Mouse (Mus musculus) heart, adult 2 months (tissue): Measurements from ENCODE around the gene Pycr1.

ENCODE experiments used
- CTCF ChIP-seq: fragments of 200-600 bp; IDR thresholded peaks from 2 replicates; pipeline ENCODE4 v1.8.1; 2022; ENCODE audit warnings: antibody characterized with exemption, mild to moderate bottlenecking, moderate library complexity
- POLR2A ChIP-seq: fragments of 200-500 bp; IDR thresholded peaks from 2 replicates; pipeline ENCODE4 v1.6.1; 2011; ENCODE audit warnings: mild to moderate bottlenecking, low read depth, low read length, control low read depth; ENCODE audit not compliant: insufficient read depth

- TF ChIP-seq CTCF (no peak), POLR2A (no peak)
These were observed 1.7 kb downstream of the Pycr1 start for GRCm38 (mm10) chr11:120641869-120642268.
